10 mouse cellular contexts compared by ENCODE assay signal in the genomic region with DNA sequence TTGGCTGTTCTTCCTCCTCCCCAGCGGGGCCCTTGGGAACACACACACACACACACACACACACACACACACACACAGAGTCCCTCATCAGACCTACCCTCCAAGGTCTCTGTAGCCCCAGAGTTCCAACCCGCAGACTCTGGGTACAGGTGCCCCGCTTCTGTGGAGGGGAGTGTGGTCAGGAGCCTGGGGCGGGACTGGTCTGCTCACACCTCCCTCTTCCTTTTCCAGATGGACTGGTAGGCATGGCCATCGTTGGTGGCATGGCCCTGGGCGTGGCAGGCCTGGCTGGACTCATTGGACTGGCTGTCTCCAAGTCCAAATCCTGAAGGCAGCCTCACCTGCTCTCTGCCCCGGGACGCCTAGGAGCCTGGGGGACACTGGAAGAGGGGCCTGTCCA. TPM values are rescaled to one million over a fixed set of nuclear protein-coding genes. Genes with fewer than 3 reads are reported as not detected.
DNase-seq lines count a peak whose midpoint lies in the region; ATAC-seq lines count a peak whose summit lies in the region.
"Had no signal": no experiment of that assay in that cellular context is flagged by ENCODE, and none has a peak within 500 bp of the region (broad histone marks: within the 10 kb centered on the region; RNA-seq: fewer than 3 reads in every experiment).

No protein-coding gene starts in this region.

- H3K27ac ChIP-seq in neural tube, embryonic 11.5 days (ENCODE audit: low read depth, low read length), result no peak overlapping the region

- ATAC-seq in neural tube, embryonic 11.5 days (ENCODE audit: insufficient read depth, low FRiP score, low TSS enrichment), result no peak

- no peaks in the 10 kb centered on the region for H3K9me3 ChIP-seq in neural tube, embryonic 11.5 days (ENCODE audit: control insufficient read depth, low read length)
- H3K9me3 ChIP-seq: hindbrain, embryonic 10.5 days had no signal

- H3K36me3 ChIP-seq in neural tube, embryonic 11.5 days (ENCODE audit: control insufficient read depth, insufficient read depth, low read length), result peaks cover 14% of the 10 kb centered on the region; the same call in 1 of the 2 replicates

- H3K4me2 ChIP-seq in neural tube, embryonic 11.5 days (ENCODE audit: low read depth), result no peak overlapping the region

- no peak overlapping the region for H3K9ac ChIP-seq in neural tube, embryonic 11.5 days (ENCODE audit: low read length)

- WGBS in neural tube, embryonic 11.5 days, result 85% methylated on average over 7 of the region's 8 CpGs

- H3K4me1 ChIP-seq in neural tube, embryonic 11.5 days (ENCODE audit: control insufficient read depth, insufficient read depth, low read length), result peaks cover 11% of the 10 kb centered on the region; the same call in 1 of the 2 replicates

- peak; percentile 17 for DNase-seq in cerebellum, adult 9-10 months
- DNase-seq in cerebellum, adult 18-20 months, result no peak
- DNase-seq in neural tube, embryonic 11.5 days (ENCODE audit: low spot score), result peak; percentile 4
- no peak for DNase-seq in neural tube, embryonic 10.5 days (ENCODE audit: extremely low spot score, low spot score)
- peak; percentile 40 to 77 for DNase-seq in kidney, postnatal 25 days
- DNase-seq in left cerebral cortex, adult 11 months (ENCODE audit: low spot score), result no peak
- DNase-seq in ovary, postnatal 10 days (ENCODE audit: low spot score), result no peak
- DNase-seq in left cerebral cortex, adult 8-10 months (ENCODE audit: low spot score in 2 of 2), result no peak
- DNase-seq: cerebellum, adult 8-10 months had no signal

- H3K27me3 ChIP-seq in neural tube, embryonic 11.5 days (ENCODE audit: control insufficient read depth, insufficient read depth, low read length), result no peaks in the 10 kb centered on the region

- H3K4me3 ChIP-seq in neural tube, embryonic 11.5 days (ENCODE audit: low read depth, low read length), result no peak overlapping the region

RNA-seq across cellular contexts. Expression of a gene that starts 0.7 kb away (rescaled TPM):
- polyA plus RNA-seq in neural tube, embryonic 11.5 days (2014; fragmentation: Nextera tagmentation; extraction: Ambion mirVana), result not detected in 2 replicates
- total RNA-seq in left cerebral cortex, adult 8-10 months (2022), result under 1 TPM in 2 of 4 experiments, not detected in 2; 0.23 to 0.25 TPM

RNA-seq across cellular contexts. Expression of a gene that starts 12.6 kb away (rescaled TPM):
- 285 and 320 TPM in 2 replicates for polyA plus RNA-seq in neural tube, embryonic 11.5 days (2014; fragmentation: Nextera tagmentation; extraction: Ambion mirVana)
- total RNA-seq in left cerebral cortex, adult 8-10 months (2022), result 100 to 1,000 TPM; 256 to 283 (median 275) TPM

RNA-seq across cellular contexts. Expression of a gene that starts 21.1 kb away (rescaled TPM):
- 31.8 and 34.8 TPM in 2 replicates for polyA plus RNA-seq in neural tube, embryonic 11.5 days (2014; fragmentation: Nextera tagmentation; extraction: Ambion mirVana)
- total RNA-seq in left cerebral cortex, adult 8-10 months (2022), result 10 to 100 TPM; 27.9 to 43.3 (median 34.2) TPM

RNA-seq across cellular contexts. Expression of a gene that starts 22.1 kb away (rescaled TPM):
- 103 and 106 TPM in 2 replicates for polyA plus RNA-seq in neural tube, embryonic 11.5 days (2014; fragmentation: Nextera tagmentation; extraction: Ambion mirVana)
- 10 to 100 TPM; 81.9 to 92.7 (median 85.8) TPM for total RNA-seq in left cerebral cortex, adult 8-10 months (2022)

RNA-seq across cellular contexts. Expression of a gene that starts 57.7 kb away (rescaled TPM):
- 97.4 and 110 TPM in 2 replicates for polyA plus RNA-seq in neural tube, embryonic 11.5 days (2014; fragmentation: Nextera tagmentation; extraction: Ambion mirVana)
- 10 to 100 TPM; 87.2 to 95.6 (median 91.6) TPM for total RNA-seq in left cerebral cortex, adult 8-10 months (2022)

Comparison
In these comparisons a context has a peak if more than half of its experiments do, and no peak if none do; other contexts are left out.
1. DNase-seq: peak in cerebellum, adult 9-10 months (single experiment), neural tube, embryonic 11.5 days (single experiment) and kidney, postnatal 25 days (2 of 2); none in cerebellum, adult 18-20 months (0 of 2), neural tube, embryonic 10.5 days (single experiment), left cerebral cortex, adult 11 months (single experiment), ovary, postnatal 10 days (single experiment) and left cerebral cortex, adult 8-10 months (0 of 2).